Mouse (Mus musculus) ES-CJ7 (cell line): ENCODE results near the gene Tprn.

Experiments
- DNase-seq: peaks from one replicate; pipeline ENCODE4 v3.0.0; 2011; ENCODE audit warnings: low read depth, low spot score

The Tprn gene

DNA sequence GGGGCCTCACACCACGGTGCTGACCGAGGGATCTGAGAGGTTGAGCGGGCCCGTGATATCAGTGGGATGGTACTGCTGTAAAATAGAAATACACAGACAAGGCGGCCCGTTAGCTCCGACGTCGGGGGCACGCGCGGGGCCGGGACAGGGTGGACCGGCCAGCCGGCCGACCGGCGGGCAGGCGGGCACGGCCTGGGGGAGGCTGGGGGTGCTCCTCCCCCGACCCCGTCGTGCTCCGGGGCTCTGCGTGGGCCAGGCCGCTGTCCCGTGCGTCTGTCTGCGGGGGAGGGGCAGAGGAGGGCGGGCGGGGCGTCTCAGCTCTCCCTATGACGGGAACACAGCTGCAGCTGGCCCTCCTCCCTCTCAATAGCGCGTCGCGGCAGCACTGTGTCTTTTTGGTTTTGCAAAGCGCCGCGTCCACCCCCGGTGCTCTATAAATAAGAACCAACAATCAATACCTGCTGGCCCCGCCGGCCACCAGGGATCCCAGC is 29.7 kb downstream of the Tprn start:
- DNase-seq = no peak

DNA sequence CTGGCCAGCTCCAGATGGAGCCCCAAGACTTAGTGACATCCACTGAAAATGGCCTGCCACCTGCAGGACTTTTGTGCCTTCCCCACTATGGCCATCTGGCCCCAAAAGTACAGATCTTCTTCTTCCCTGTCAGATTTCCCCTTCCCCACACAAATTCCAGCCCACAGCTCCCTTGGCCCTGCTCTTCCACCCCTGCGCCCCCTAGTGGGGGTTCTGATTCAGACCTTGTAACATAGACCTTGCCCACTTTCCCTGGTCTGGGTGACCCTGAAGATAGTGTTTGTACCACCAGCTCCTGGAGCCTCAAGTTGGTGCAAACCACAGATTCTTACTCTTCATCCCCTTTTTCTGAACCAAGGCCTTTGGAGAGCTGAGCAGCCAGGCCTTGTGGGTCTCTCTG is 30.4 kb downstream of the Tprn start:
- DNase-seq = peak; percentile 80

DNA sequence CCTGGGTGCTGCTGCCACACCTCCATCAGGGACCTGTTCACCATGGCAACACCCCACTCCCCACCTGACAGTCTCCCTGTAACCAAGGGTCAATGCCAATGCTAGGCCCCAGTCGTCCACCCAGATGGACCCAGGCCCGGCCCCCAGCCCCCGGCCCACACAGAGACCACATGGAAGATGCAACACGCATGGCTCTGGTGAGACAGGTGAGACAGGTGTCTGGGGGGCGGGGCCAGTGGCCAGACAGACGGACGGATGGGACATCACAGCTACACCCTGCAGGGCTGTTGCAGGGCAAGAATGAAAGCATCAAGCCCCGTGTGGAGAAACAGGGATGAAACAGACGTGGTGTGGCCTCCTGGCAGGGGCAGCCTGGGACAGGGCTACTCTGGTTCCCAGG is 31.3 kb downstream of the Tprn start:
- DNase-seq = no peak

DNA sequence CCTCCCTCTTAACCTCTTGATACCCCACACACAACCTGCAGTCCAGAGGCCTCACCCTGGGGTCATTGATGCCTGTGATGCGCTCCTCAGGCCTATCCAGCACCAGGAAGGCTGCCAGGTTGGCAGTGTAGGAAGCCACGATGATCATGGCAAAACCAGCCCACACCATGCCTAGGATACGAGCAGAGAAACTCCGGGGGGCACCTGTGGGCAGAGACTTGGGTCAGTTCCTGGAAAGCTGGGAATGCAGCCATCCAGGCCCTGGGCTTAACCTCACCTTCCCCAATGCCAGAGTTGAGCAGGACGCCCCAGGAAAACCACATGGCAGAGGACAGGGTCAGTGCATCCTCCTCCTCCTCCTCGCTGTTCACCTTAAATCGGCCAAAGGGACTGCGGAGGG is 34.7 kb downstream of the Tprn start:
- no peak for DNase-seq

DNA sequence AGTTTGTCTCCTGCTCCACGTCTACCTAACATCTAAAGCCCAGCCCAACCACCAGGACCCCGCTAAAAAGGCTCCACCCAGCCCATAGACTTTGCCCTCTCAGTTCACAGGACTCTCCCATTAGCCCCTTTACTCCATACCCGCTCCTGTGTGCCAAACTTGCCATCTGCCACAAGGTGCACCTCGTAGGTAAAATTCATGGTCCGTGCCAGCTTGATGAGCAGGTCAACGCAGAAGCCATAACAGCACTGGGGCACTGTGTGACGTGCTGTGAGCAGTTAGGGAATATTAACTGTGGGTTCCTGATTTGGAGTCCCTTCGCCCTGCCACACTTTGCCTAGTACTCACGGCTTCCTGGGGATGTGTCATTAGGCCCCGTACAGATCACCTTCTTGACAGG is 35.6 kb downstream of the Tprn start:
- no peak for DNase-seq

DNA sequence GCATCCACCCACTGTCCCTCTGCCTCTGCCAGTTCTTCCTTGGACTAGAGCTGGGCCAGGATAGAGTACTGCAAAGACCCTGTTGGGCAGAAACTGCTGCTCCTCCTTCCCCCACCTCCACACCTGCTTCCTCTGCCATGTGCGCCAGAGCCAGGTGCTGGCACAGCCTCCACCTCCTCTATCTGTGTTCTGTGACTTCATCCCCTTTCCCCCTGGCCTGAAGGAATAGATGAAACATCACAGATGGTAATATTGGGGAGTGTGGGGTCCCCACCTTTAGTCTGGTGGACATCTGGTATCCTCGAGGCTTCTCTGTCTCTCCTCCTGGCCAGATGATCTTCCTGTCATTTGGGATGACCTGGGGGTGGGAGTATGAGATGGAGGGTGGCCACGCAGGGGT is 41.0 kb downstream of the Tprn start:
- no peak for DNase-seq

DNA sequence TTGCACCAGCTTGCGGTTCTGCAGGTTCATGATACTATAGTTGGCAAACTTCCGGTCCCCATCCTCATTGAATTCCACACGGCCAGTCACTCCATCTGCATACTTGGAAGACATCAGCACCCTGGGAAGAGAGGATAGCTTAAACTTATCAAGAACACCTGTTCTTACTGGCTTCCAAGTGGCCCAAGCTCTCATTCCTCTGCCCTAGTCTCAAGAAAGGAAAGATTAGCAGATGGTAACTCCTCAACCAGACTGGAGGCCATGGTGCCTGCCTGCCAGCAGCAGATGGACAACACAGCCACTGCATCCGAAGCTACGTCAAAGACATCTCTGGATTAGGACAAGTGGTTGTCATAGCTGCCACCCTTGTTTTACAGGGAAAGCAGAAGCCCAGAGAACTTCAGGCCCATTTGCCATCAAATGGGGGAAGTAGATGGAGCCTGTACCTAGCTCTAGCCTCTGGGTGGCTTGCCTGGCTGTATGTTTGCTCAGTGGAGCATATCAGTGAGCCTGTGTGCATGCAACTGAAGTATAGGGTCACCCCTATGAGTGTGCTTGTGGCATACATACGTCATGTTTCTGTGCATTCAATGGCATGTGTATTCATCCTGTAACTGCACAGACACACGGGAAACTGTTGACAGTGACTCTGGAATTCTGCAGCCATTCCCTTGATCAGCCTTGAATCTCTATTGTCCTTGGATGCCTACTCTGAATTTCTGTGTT is 41.7 kb downstream of the Tprn start:
- DNase-seq = no peak

DNA sequence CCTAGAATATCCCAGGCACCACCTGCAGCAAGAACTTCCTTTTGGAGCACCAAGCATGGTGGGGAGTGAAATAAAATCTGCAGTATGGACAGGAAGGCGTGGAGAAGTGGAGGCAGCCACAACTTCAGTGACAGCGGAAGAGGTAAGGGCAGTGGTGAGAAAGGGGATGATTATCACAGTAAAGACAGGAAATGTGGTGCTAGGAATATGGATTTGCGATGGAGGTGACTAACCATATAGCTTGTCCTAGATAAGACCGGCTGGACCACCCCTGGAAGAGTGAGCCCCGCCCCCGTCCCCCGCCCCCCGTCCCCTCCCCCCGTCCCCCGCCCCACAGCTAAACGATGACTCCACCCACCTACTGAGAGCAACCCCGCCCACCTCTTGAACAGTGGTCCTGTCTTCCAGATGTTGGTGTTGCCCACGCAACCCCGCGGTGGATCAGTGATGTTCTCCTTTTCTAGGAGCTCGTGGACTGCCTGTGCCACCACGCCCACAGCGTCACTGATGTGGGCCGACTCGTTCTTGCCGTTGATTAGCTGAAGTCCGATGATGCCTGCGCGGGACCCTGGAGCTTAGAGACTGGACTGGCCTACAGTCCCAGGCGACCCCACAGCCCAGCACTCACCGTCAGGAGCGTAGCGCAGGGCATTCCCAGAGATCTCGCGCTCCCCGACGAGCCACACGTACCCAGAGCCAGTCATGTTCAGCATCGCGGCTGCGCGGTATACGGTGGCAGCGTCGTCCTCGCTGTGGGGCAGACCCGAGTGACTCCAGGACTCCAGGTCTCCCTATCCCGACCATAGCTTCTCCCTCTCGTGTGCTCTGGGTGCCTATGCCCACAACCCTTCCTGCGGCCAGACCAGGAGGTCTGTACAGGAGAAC is 42.5 kb downstream of the Tprn start:
- DNase-seq = peak; percentile 52

DNA sequence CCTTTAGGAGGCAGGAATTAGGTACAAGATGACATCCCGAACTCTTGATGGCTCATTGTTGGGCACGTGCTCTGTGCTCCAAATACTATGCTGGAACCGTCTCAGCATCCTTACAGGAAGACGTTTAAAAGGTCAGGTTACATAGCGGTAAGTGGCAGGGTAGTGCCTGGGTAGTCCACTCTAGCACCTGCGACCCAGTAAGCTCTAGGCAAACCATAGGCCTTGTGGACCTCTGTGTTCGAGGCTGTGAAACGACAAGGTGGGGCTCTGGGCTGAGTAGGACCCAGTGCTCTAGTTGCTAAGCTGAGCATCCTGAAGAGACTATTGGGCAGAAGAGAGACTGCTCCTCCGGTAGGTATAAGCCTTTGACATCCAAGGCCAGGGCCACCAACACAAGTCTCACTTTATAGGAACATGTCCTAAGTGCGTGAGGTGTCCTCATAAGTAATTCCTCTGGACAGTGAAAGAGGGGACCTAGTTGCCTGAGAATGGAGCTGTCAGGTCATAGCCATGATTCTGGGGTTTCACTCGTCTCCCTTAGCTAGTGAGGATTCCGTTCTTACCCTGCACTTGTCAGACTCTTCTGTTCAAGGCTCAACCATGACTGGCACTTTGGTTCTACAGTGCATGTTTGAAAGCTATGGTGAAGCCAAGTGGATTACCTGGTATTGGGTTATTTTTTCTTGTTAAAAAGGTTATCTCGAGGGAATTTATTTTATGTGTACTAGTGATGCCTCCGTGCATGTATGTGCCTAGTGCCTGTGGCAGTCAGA is 43.4 kb downstream of the Tprn start:
- DNase-seq = no peak

DNA sequence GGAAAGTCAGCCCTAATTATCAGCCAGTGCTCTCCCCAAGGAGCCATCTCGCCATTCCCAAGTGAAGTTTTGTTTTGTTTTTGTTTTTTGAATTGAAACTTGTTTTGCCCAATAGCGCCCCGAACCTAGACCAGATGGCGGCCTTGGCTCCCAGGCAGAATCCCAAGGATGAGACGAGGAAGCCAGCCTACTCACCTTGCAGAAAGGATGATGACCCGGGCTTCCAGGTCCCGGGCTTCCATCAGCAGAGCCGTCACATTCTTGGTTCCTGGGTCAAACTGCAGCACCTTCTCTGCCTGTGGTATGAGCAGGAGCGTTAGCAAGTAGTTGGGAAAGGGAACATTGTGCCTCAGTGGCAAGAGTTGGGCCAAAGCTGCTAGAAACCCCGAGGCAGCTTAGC is 47.8 kb downstream of the Tprn start:
- DNase-seq = no peak

DNA sequence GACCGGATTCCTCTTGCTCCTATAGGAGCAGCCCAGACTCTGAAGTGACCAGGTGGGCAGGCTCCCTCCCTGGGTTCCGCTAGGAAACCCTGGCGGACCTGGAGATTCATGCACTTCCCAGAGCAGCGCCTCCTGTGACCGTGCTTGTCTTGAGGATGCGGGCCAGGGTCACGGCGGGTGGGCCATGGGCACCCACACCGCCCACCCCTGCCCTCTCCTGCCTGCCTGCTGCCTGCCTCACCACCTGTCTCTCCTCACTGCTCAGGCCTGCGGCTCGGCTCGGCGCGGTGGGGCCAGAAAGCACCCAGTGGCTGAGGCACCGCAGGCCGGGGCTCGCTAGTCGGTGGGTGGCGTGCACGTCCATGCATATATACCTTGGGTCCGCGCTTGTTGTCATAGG is 48.6 kb downstream of the Tprn start:
- no peak for DNase-seq

DNA sequence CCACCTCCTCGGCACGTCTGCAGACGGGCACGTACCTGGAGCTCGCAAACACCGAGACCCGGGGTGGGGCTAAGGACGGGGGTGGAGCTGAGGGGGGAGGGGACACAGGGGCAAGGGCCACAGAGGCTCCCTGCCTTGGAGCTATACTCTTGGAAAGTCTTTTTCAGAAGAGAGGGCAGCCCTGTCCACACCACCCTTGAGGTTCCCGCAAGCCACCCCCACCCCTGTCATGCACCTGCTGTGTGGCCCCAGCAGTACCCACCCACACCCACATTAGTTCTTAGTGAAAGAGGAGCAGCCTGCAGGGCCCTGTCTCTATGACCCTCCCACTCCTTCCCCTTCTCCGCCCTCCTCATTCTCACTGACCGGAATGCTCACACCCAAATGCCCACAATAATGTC is 49.1 kb downstream of the Tprn start:
- DNase-seq = peak; percentile 56

DNA sequence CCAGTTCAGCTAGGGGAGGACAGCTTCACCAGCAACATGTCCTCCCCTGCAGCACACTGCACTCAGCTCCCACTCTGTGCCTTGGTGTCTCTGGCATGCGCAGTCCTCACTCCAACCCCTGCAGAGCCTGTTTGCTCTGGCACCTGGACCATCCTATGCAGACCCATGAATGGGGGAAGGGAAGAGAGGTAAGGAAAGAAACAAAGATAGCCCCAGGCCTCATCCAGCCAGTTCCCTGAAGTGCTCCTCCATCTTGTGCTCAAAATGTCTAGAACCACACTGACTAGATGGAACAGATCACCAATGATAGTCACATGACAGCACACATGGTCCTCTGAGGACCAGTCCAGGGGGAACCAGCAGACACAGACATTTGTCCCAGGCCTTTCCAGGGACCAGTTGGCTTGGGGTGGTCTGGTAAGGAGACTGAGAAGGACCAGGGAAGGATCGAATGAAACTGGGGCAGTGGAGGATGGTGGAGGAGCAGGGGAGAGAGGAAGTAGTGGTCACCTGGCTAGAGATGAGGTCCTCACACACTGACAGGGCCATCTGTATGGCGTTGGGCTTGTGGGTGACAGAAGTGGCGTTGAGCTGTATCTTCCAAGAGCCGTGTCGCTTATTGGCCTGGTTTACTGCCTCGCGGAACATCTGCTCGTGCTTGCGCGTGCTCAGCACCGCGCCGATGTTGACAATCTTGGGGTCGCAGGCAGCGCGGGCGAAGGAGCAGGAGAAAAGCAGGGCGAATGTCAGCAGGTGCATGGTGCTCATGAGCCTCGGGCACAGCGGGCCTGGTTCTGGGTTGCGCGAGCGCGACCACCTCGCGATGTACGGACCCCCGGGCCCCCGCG is 55.9 kb downstream of the Tprn start:
- peak; percentile 31 for DNase-seq

DNA sequence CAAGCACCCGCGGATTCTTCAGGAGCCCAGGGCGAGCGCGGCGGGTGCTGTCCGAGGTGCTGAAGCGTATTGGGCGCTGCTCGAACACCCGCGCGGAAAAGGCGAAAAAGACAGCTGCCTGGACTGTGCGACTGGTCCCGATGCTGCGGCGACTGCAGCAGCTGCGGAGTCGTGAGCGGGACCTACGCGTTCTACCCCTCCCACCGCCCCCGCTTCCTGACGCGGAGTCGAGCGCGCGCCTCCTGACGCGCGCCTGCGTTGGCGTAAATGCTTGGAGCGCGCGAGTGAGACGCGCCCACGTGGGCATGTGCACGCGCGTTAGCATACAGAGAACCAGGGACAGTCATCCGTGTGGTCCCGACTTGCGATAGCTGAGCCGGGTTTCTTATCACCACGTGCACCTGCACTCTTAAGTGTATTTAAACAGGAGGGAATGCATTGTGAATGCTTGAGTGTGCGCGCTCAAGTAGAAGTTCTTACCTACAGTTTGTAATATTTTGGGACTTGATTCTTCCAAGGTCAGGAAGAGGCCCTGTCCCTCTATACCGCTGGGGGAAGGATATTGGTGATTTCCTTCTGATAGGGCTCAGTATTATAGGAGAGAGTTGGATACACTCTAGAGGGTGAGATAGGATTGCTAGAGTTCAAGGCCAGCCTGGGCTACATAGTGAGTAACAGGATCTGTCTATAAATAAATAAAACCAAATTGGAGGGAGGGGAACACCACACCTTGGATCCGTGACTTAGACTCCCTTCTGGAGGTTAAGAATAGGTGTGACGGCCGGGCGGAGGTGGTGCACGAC is 56.8 kb downstream of the Tprn start, which contains the start of gene Grin1:
Grin1 (minus strand) TSS at position 217 of the 803 bp plus-strand sequence.
- peak; percentile 82 for DNase-seq
